Mouse (Mus musculus) heart, adult 2 months (tissue): ENCODE results near the gene Gm14308. TPM values are rescaled to one million over a fixed set of nuclear protein-coding genes. Genes with fewer than 3 reads are reported as not detected.
"Not testable (repeated sequence)": the region's sequence is repeated elsewhere in the genome, so short reads cannot be mapped to it uniquely, and the experiment has no call there.

ENCODE experiments used
- DNase-seq, 2 experiments: peaks; one replicate each; pipeline ENCODE4 v3.0.0; 2021
- H3K27ac ChIP-seq: fragments of 200-600 bp; 2 replicates; pipeline ENCODE4 v1.8.1; 2022
- H3K27me3 ChIP-seq: fragments of 200-500 bp; 2 replicates; pipeline ENCODE4 v1.6.1; 2012; ENCODE audit warnings: mild to moderate bottlenecking, low read length, inconsistent platforms, mixed read lengths; ENCODE audit not compliant: control insufficient read depth, insufficient read depth
- H3K36me3 ChIP-seq: fragments of 200-500 bp; 2 replicates; pipeline ENCODE4 v1.6.1; 2012; ENCODE audit warnings: low read length, inconsistent platforms; ENCODE audit not compliant: control insufficient read depth, insufficient read depth
- H3K4me1 ChIP-seq: fragments of 200-500 bp; 2 replicates; pipeline ENCODE4 v1.6.1; 2011; ENCODE audit warnings: low read length; ENCODE audit not compliant: control insufficient read depth, insufficient read depth
- H3K4me3 ChIP-seq: fragments of 200-600 bp; 2 replicates; pipeline ENCODE4 v1.8.1; 2022
- H3K79me2 ChIP-seq: fragments of 200-500 bp; replicated peaks from 2 replicates; pipeline ENCODE4 v1.6.1; 2012; ENCODE audit warnings: mild to moderate bottlenecking, inconsistent platforms, low read length, moderate library complexity, mixed read lengths; ENCODE audit not compliant: control insufficient read depth, insufficient read depth
- H3K9ac ChIP-seq: fragments of 200-500 bp; 2 replicates; pipeline ENCODE4 v1.6.1; 2012; ENCODE audit warnings: low read depth, mild to moderate bottlenecking, control low read depth, inconsistent platforms, low read length, mixed read lengths
- WGBS: fragments of 180-500 bp; shearing (Covaris S2); methylation state at CpG from one replicate; pipeline ENCODE4 v1.1.7; 2018; 5-methylcytosine and 5-hydroxymethylcytosine counted together
- intact Hi-C: fragments of 180-260 bp; cut with DNase I; formaldehyde crosslinking; loops from one replicate; pipeline ENCODE4 v1.15.1; 2025
- long read RNA-seq: library from polyadenylated mRNA; stranded (forward); transcript quantifications from one replicate; pipeline ENCODE4 v2.0.0, GENCODE M21; 2021
- polyA plus RNA-seq: library from polyadenylated mRNA; depleted of rRNA; stranded (reverse); fragments of >200 nt; gene quantifications from 2 replicates; pipeline ENCODE4 v1.2.3, GENCODE M21; 2012; rRNA removed
- total RNA-seq, 2 experiments: library from RNA; stranded (reverse); gene quantifications; 2 replicates each; pipeline ENCODE4 v1.2.3; 2021

Gene Gm14308
- under 1 TPM in 1 of 2 experiments, not detected in 1; 0.41 TPM for total RNA-seq
- polyA plus RNA-seq: 2.1 and 4.9 TPM in 2 replicates
- long read RNA-seq, partial matches to known transcripts: 0 of 2 reads
- long read RNA-seq, other reads (novel, unspliced or antisense): 1 of 2 reads

GRCm38 (mm10) chr2:176636244-176636643, at the start of gene Gm14308:
Gene Gm14308, minus strand, starts transcription at chr2:176636344.
- H3K27me3 ChIP-seq, H3K79me2 ChIP-seq, H3K4me3 ChIP-seq, H3K27ac ChIP-seq, H3K36me3 ChIP-seq, DNase-seq, intact Hi-C loops, H3K4me1 ChIP-seq, H3K9ac ChIP-seq: not testable (repeated sequence)
- no CpG with 5 or more reads among the region's 4 CpGs for WGBS

- intact Hi-C loops, H3K27ac ChIP-seq: not testable (repeated sequence)
- no CpG with 5 or more reads among the region's 6 CpGs for WGBS
Measured at GRCm38 (mm10) chr2:176670222-176670621, 34.1 kb upstream of the Gm14308 start, which contains the start of gene Zfp973. Gene Zfp973, plus strand, starts transcription at chr2:176670522.

More at GRCm38 (mm10) chr2:176670222-176670621, 34.1 kb upstream of the Gm14308 start, which contains the start of gene Zfp973:
- not testable (repeated sequence) for DNase-seq, H3K79me2 ChIP-seq, H3K4me3 ChIP-seq, H3K9ac ChIP-seq, H3K27me3 ChIP-seq, H3K4me1 ChIP-seq, H3K36me3 ChIP-seq

Other genes starting within 250 kb of the Gm14308 start
- 10 to 100 TPM; 28.7 to 36.3 TPM for gene Gm14435, start 212.8 kb downstream of the Gm14308 start, total RNA-seq
- gene Gm14435, start 212.8 kb downstream of the Gm14308 start, polyA plus RNA-seq: 0.85 and 3.4 TPM in 2 replicates
- not detected for gene Gm14434, start 149.6 kb downstream of the Gm14308 start, total RNA-seq
- 3.8 and 7.8 TPM in 2 replicates for gene Gm14434, start 149.6 kb downstream of the Gm14308 start, polyA plus RNA-seq
- gene Zfp967, start 115.3 kb downstream of the Gm14308 start, total RNA-seq: not detected
- not detected in 2 replicates for gene Zfp967, start 115.3 kb downstream of the Gm14308 start, polyA plus RNA-seq
- gene Zfp973, start 34.2 kb upstream of the Gm14308 start, total RNA-seq: 10 to 100 TPM; 12.9 to 15.7 TPM
- 3.3 and 7.4 TPM in 2 replicates for gene Zfp973, start 34.2 kb upstream of the Gm14308 start, polyA plus RNA-seq
- 1 to 10 TPM; 6.7 to 7.5 TPM for gene Gm14305, start 72.0 kb upstream of the Gm14308 start, total RNA-seq
- gene Gm14305, start 72.0 kb upstream of the Gm14308 start, polyA plus RNA-seq: 2.9 and 7.5 TPM in 2 replicates
- gene Gm14295, start 162.3 kb upstream of the Gm14308 start, total RNA-seq: 1 to 10 TPM; 6.7 to 9.7 TPM
- 6.0 and 6.6 TPM in 2 replicates for gene Gm14295, start 162.3 kb upstream of the Gm14308 start, polyA plus RNA-seq
- gene Gm14408, start 194.8 kb upstream of the Gm14308 start, total RNA-seq: not detected
- gene Gm14408, start 194.8 kb upstream of the Gm14308 start, polyA plus RNA-seq: not detected in 2 replicates